ENCODE assay signal across 10 mouse cellular contexts in genomic region chr6:87542027-87542426, GRCm38 (mm10). TPM values are rescaled to one million over a fixed set of nuclear protein-coding genes. Genes with fewer than 3 reads are reported as not detected.
DNase-seq lines count a peak whose midpoint lies in the region; ATAC-seq and TF ChIP-seq lines count a peak whose summit lies in the region.
"Had no signal": no experiment of that assay in that cellular context is flagged by ENCODE, and none has a peak within 500 bp of the region (broad histone marks: within the 10 kb centered on the region; RNA-seq: fewer than 3 reads in every experiment).

No protein-coding gene starts in this region.

- H3K4me2 ChIP-seq in liver, embryonic 12.5 days: peak overlapping the region; percentile 45
- H3K4me2 ChIP-seq: embryonic facial prominence, embryonic 12.5 days; neural tube, embryonic 12.5 days had no signal

- H3K27me3 ChIP-seq in G1E (ENCODE audit: insufficient read depth, low read length): peaks cover 63% of the 10 kb centered on the region
- peaks cover 76% of the 10 kb centered on the region for H3K27me3 ChIP-seq in liver, embryonic 12.5 days (replicated peaks)
- H3K27me3 ChIP-seq: embryonic facial prominence, embryonic 12.5 days; neural tube, embryonic 12.5 days had no signal

- H3K27ac ChIP-seq in liver, embryonic 12.5 days: peak overlapping the region; percentile 61; the same call in 1 of the 2 replicates
- H3K27ac ChIP-seq: embryonic facial prominence, embryonic 12.5 days; neural tube, embryonic 12.5 days had no signal

- H3K9me3 ChIP-seq in G1E (replicated peaks): peaks cover 9% of the 10 kb centered on the region
- H3K9me3 ChIP-seq in liver, embryonic 12.5 days (replicated peaks): no peaks in the 10 kb centered on the region; the same call in 1 of the 2 replicates

- WGBS in liver, embryonic 12.5 days (ENCODE audit: insufficient replicate concordance): 6% methylated on average over 9 of the region's 9 CpGs

- no peak for TF ChIP-seq CTCF in G1E (IDR thresholded peaks at IDR 0.05; ENCODE audit: low read depth, low read length)

- intact Hi-C loops in left cerebral cortex, postnatal 25 days (cut with DNase I): no loop called here

- H3K9ac ChIP-seq in liver, embryonic 12.5 days: no peak overlapping the region
- H3K9ac ChIP-seq: embryonic facial prominence, embryonic 12.5 days; neural tube, embryonic 12.5 days had no signal

- no peaks in the 10 kb centered on the region for H3K36me3 ChIP-seq in G1E (replicated peaks)
- no peaks in the 10 kb centered on the region for H3K36me3 ChIP-seq in liver, embryonic 12.5 days
- H3K36me3 ChIP-seq: embryonic facial prominence, embryonic 12.5 days; neural tube, embryonic 12.5 days had no signal

- H3K4me3 ChIP-seq in G1E (ENCODE audit: low read depth, low read length): peak overlapping the region; percentile 31; the same call in 1 of the 2 replicates
- H3K4me3 ChIP-seq in liver, embryonic 12.5 days: no peak overlapping the region
- H3K4me3 ChIP-seq: embryonic facial prominence, embryonic 12.5 days; neural tube, embryonic 12.5 days had no signal

- ATAC-seq in G1E (ENCODE audit: extremely low read depth, insufficient number of reproducible peaks, low FRiP score, poor library complexity, severe bottlenecking): peak; percentile 95
- ATAC-seq in liver, embryonic 12.5 days: peak; percentile 89
- peak; percentile 73 for ATAC-seq in neutrophil, adult 5-6 weeks (ENCODE audit: extremely low read depth, insufficient number of reproducible peaks, low FRiP score, poor library complexity, severe bottlenecking)

- H3K4me1 ChIP-seq in G1E (ENCODE audit: insufficient read depth, low read depth, low read length): peaks cover 60% of the 10 kb centered on the region
- peaks cover 21% of the 10 kb centered on the region for H3K4me1 ChIP-seq in liver, embryonic 12.5 days
- H3K4me1 ChIP-seq: embryonic facial prominence, embryonic 12.5 days; neural tube, embryonic 12.5 days had no signal

- peak; percentile 98 for DNase-seq in 416B (ENCODE audit: low read depth)
- peak; percentile 62 for DNase-seq in G1E (ENCODE audit: low spot score)
- DNase-seq in gonadal fat pad, adult 2 months (ENCODE audit: low read depth): peak; percentile 42
- DNase-seq in left cerebral cortex, postnatal 25 days (ENCODE audit: low spot score in 2 of 2): no peak
- no peak for DNase-seq in frontal cortex, postnatal 25 days (ENCODE audit: low spot score in 2 of 2)
- no peak for DNase-seq in right cerebral cortex, postnatal 36 days (ENCODE audit: low spot score in 2 of 2)

RNA-seq across cellular contexts. Expression of gene Arhgap25, which starts 9.0 kb away (rescaled TPM):
- total RNA-seq in G1E (2014; fragmentation: Nextera tagmentation): 20.3 and 22.8 TPM in 2 replicates
- 36.8 and 40.9 TPM in 2 replicates for total RNA-seq in G1E (2017)
- polyA plus RNA-seq in G1E (2012): 3.1 and 4.8 TPM in 2 replicates
- 2.0 TPM in 2 replicates for polyA plus RNA-seq in gonadal fat pad, adult 2 months (2012; rRNA removed)
- polyA plus RNA-seq in liver, embryonic 12.5 days (2016; fragmentation: Nextera tagmentation; extraction: Ambion mirVana): 5.2 and 5.4 TPM in 2 replicates
- 358 and 369 TPM in 2 replicates for total RNA-seq in neutrophil, adult 5-6 weeks (2017)
- total RNA-seq in left cerebral cortex, postnatal 25 days (2021): 10 to 100 TPM in 1 of 2 experiments, 1 to 10 TPM in 1; 7.3 to 10.7 TPM

RNA-seq across cellular contexts. Expression of gene Prokr1, which starts 48.5 kb away (rescaled TPM):
- total RNA-seq in G1E (2014; fragmentation: Nextera tagmentation): 2.6 and 6.3 TPM in 2 replicates
- 1.9 and 3.3 TPM in 2 replicates for total RNA-seq in G1E (2017)
- polyA plus RNA-seq in G1E (2012): 0.24 and 0.33 TPM in 2 replicates
- polyA plus RNA-seq in gonadal fat pad, adult 2 months (2012; rRNA removed): 7.4 and 10.6 TPM in 2 replicates
- 4.3 and 4.8 TPM in 2 replicates for polyA plus RNA-seq in liver, embryonic 12.5 days (2016; fragmentation: Nextera tagmentation; extraction: Ambion mirVana)
- total RNA-seq in neutrophil, adult 5-6 weeks (2017): 0.61 and 2.6 TPM in 2 replicates
- under 1 TPM; 0.16 to 0.23 TPM for total RNA-seq in left cerebral cortex, postnatal 25 days (2021)

Comparison
In these comparisons a context has a peak if more than half of its experiments do, and no peak if none do; other contexts are left out.
1. DNase-seq: peak in 416B (single experiment), G1E (single experiment) and gonadal fat pad, adult 2 months (single experiment); none in left cerebral cortex, postnatal 25 days (0 of 2), frontal cortex, postnatal 25 days (0 of 2) and right cerebral cortex, postnatal 36 days (0 of 2).
2. Peak in every context shown above with its lines, with median percentiles within 50 percentile points of each other: ATAC-seq.